Mouse (Mus musculus) spleen, postnatal 4 days (tissue): Measurements from ENCODE around the gene Aaed1.
A peak's percentile ranks its signal among the peaks of the same experiment; 100 is the strongest.

Experiments
- DNase-seq, 2 experiments: peaks; one replicate each; pipeline ENCODE4 v3.0.0; 2022; ENCODE audit warnings: low spot score in 2 of 2

Aaed1 gene

GRCm38 (mm10) chr13:64312024-64312915, at the start of gene Aaed1:
Gene Aaed1 (minus strand): TSS chr13:64312710.
- DNase-seq = peak; percentile 91 to 96

- no peak for DNase-seq
These were observed 49.6 kb upstream of the Aaed1 start for GRCm38 (mm10) chr13:64362139-64362538.

GRCm38 (mm10) chr13:64361020-64361419, 48.5 kb upstream of the Aaed1 start:
- no peak for DNase-seq

- no peak for DNase-seq
These were observed 47.2 kb upstream of the Aaed1 start for GRCm38 (mm10) chr13:64359702-64360101.

- DNase-seq = no peak
These were observed 46.0 kb upstream of the Aaed1 start for GRCm38 (mm10) chr13:64358476-64358875.

GRCm38 (mm10) chr13:64357389-64357788, 44.9 kb upstream of the Aaed1 start:
- no peak for DNase-seq

- no peak for DNase-seq
These were observed 37.0 kb upstream of the Aaed1 start for GRCm38 (mm10) chr13:64349474-64349873.

GRCm38 (mm10) chr13:64344082-64344501, 31.6 kb upstream of the Aaed1 start:
- DNase-seq = no peak

GRCm38 (mm10) chr13:64343598-64343997, 31.1 kb upstream of the Aaed1 start:
- no peak for DNase-seq

GRCm38 (mm10) chr13:64335546-64336132, 23.1 kb upstream of the Aaed1 start:
- DNase-seq = no peak

- DNase-seq = no peak
These were observed 20.6 kb upstream of the Aaed1 start for GRCm38 (mm10) chr13:64333102-64333501.

GRCm38 (mm10) chr13:64332321-64332720, 19.8 kb upstream of the Aaed1 start:
- DNase-seq = no peak

GRCm38 (mm10) chr13:64322561-64323281, 10.2 kb upstream of the Aaed1 start:
- no peak for DNase-seq

- no peak for DNase-seq
These were observed 7.8 kb upstream of the Aaed1 start for GRCm38 (mm10) chr13:64320334-64320733.

GRCm38 (mm10) chr13:64319782-64320181, 7.3 kb upstream of the Aaed1 start:
- no peak for DNase-seq

- no peak for DNase-seq
These were observed 5.8 kb upstream of the Aaed1 start for GRCm38 (mm10) chr13:64318355-64318754.

GRCm38 (mm10) chr13:64315483-64316050, 3.1 kb upstream of the Aaed1 start:
- DNase-seq = no peak

GRCm38 (mm10) chr13:64314041-64314440, 1.5 kb upstream of the Aaed1 start:
- DNase-seq = no peak

- DNase-seq = no peak
These were observed 393 bp upstream of the Aaed1 start for GRCm38 (mm10) chr13:64312916-64313289.

GRCm38 (mm10) chr13:64311266-64311665, 1.2 kb downstream of the Aaed1 start:
- DNase-seq = no peak

GRCm38 (mm10) chr13:64310585-64310984, 1.9 kb downstream of the Aaed1 start:
- no peak for DNase-seq

GRCm38 (mm10) chr13:64309842-64310241, 2.7 kb downstream of the Aaed1 start:
- no peak for DNase-seq
